Mouse (Mus musculus): ENCODE results near the gene Gucy2d. TPM values are rescaled to one million over a fixed set of nuclear protein-coding genes. Genes with fewer than 3 reads are reported as not detected.

Gucy2d gene
- polyA plus RNA-seq (2015; fragmentation: Nextera tagmentation; extraction: Ambion mirVana): not detected in 2 replicates

- ATAC-seq: no peak
Observed at GRCm38 (mm10) chr7:98439956-98440466, at the start of gene Gucy2d. Gene Gucy2d (plus strand): TSS chr7:98440416.

GRCm38 (mm10) chr7:98390486-98390885 lies 49.7 kb upstream of the Gucy2d start:
- no peak overlapping the region for H3K4me2 ChIP-seq (replicated peaks; ENCODE audit: low read depth, low read length)
- 56% methylated on average over 2 of the region's 2 CpGs for WGBS
- ATAC-seq (no peak), DNase-seq (ENCODE audit: low spot score) (peak; percentile 13)
- no peaks in the 10 kb centered on the region for H3K36me3 ChIP-seq (ENCODE audit: insufficient read depth, low read length)
- TF ChIP-seq EP300 (IDR thresholded peaks at IDR 0.05): no peak
- TF ChIP-seq CTCF (IDR thresholded peaks at IDR 0.05): no peak
- H3K27me3 ChIP-seq (replicated peaks; ENCODE audit: insufficient read depth, low read length): no peaks in the 10 kb centered on the region
- no peak overlapping the region for H3K9ac ChIP-seq (replicated peaks; ENCODE audit: low read depth)
- no peak overlapping the region for H3K27ac ChIP-seq (ENCODE audit: low read length)
- H3K4me3 ChIP-seq (ENCODE audit: low read depth, low read length): no peak overlapping the region
- no peaks in the 10 kb centered on the region for H3K4me1 ChIP-seq (ENCODE audit: insufficient read depth, low read depth, low read length)
- no peaks in the 10 kb centered on the region for H3K9me3 ChIP-seq (ENCODE audit: low read length)

More at GRCm38 (mm10) chr7:98439956-98440466, at the start of gene Gucy2d:
- WGBS: 25% methylated on average over 10 of the region's 10 CpGs
- H3K9me3 ChIP-seq (ENCODE audit: low read length): no peaks in the 10 kb centered on the region
- H3K4me2 ChIP-seq (replicated peaks; ENCODE audit: low read depth, low read length): no peak within 1 kb of the TSS
- no peaks in the 10 kb centered on the region for H3K4me1 ChIP-seq (ENCODE audit: insufficient read depth, low read depth, low read length)
- DNase-seq (ENCODE audit: low spot score): no peak
- H3K36me3 ChIP-seq (ENCODE audit: insufficient read depth, low read length): no peaks in the 10 kb centered on the region
- no peak within 1 kb of the TSS for H3K27ac ChIP-seq (ENCODE audit: low read length)
- no peak for TF ChIP-seq EP300 (IDR thresholded peaks at IDR 0.05)
- no peak for TF ChIP-seq CTCF (IDR thresholded peaks at IDR 0.05)
- no peak within 1 kb of the TSS for H3K4me3 ChIP-seq (ENCODE audit: low read depth, low read length)
- no peaks in the 10 kb centered on the region for H3K27me3 ChIP-seq (replicated peaks; ENCODE audit: insufficient read depth, low read length)
- H3K9ac ChIP-seq (replicated peaks; ENCODE audit: low read depth): no peak within 1 kb of the TSS

GRCm38 (mm10) chr7:98391351-98391936 lies 48.8 kb upstream of the Gucy2d start:
- no peaks in the 10 kb centered on the region for H3K36me3 ChIP-seq (ENCODE audit: insufficient read depth, low read length)
- H3K27ac ChIP-seq (ENCODE audit: low read length): no peak overlapping the region

GRCm38 (mm10) chr7:98392466-98393201 lies 47.6 kb upstream of the Gucy2d start:
- H3K4me1 ChIP-seq (ENCODE audit: insufficient read depth, low read depth, low read length): no peaks in the 10 kb centered on the region
- H3K9me3 ChIP-seq (ENCODE audit: low read length): no peaks in the 10 kb centered on the region
- no peak overlapping the region for H3K4me3 ChIP-seq (ENCODE audit: low read depth, low read length)
- TF ChIP-seq CTCF (IDR thresholded peaks at IDR 0.05): no peak
- peak; percentile 17; the same call in 1 of the 2 replicates for TF ChIP-seq EP300 (IDR thresholded peaks at IDR 0.05)
- no peak overlapping the region for H3K4me2 ChIP-seq (replicated peaks; ENCODE audit: low read depth, low read length)
- 85% methylated on average over 8 of the region's 8 CpGs for WGBS
- no peak for ATAC-seq
- H3K36me3 ChIP-seq (ENCODE audit: insufficient read depth, low read length): no peaks in the 10 kb centered on the region
- H3K27me3 ChIP-seq (replicated peaks; ENCODE audit: insufficient read depth, low read length): no peaks in the 10 kb centered on the region
- DNase-seq (ENCODE audit: low spot score): no peak
- H3K9ac ChIP-seq (replicated peaks; ENCODE audit: low read depth): no peak overlapping the region
- H3K27ac ChIP-seq (ENCODE audit: low read length): no peak overlapping the region

More at GRCm38 (mm10) chr7:98391351-98391936, 48.8 kb upstream of the Gucy2d start:
- 43% methylated on average over 7 of the region's 7 CpGs for WGBS
- H3K9ac ChIP-seq (replicated peaks; ENCODE audit: low read depth): no peak overlapping the region
- H3K9me3 ChIP-seq (ENCODE audit: low read length): no peaks in the 10 kb centered on the region
- no peak overlapping the region for H3K4me2 ChIP-seq (replicated peaks; ENCODE audit: low read depth, low read length)
- ATAC-seq (peak; percentile 75), DNase-seq (ENCODE audit: low spot score) (peak; percentile 82)
- TF ChIP-seq EP300 (IDR thresholded peaks at IDR 0.05) (no peak), CTCF (IDR thresholded peaks at IDR 0.05) (no peak)
- H3K27me3 ChIP-seq (replicated peaks; ENCODE audit: insufficient read depth, low read length): no peaks in the 10 kb centered on the region
- H3K4me1 ChIP-seq (ENCODE audit: insufficient read depth, low read depth, low read length): no peaks in the 10 kb centered on the region
- no peak overlapping the region for H3K4me3 ChIP-seq (ENCODE audit: low read depth, low read length)

GRCm38 (mm10) chr7:98402582-98403574 lies 37.3 kb upstream of the Gucy2d start:
- no peak for ATAC-seq
- DNase-seq (ENCODE audit: low spot score): no peak
- H3K36me3 ChIP-seq (ENCODE audit: insufficient read depth, low read length): no peaks in the 10 kb centered on the region
- H3K27me3 ChIP-seq (replicated peaks; ENCODE audit: insufficient read depth, low read length): no peaks in the 10 kb centered on the region
- H3K4me3 ChIP-seq (ENCODE audit: low read depth, low read length): no peak overlapping the region
- H3K9me3 ChIP-seq (ENCODE audit: low read length): no peaks in the 10 kb centered on the region
- TF ChIP-seq CTCF (IDR thresholded peaks at IDR 0.05) (no peak), EP300 (IDR thresholded peaks at IDR 0.05) (no peak)
- H3K27ac ChIP-seq (ENCODE audit: low read length): no peak overlapping the region
- WGBS: 80% methylated on average over 15 of the region's 15 CpGs
- no peak overlapping the region for H3K9ac ChIP-seq (replicated peaks; ENCODE audit: low read depth)
- H3K4me2 ChIP-seq (replicated peaks; ENCODE audit: low read depth, low read length): no peak overlapping the region
- no peaks in the 10 kb centered on the region for H3K4me1 ChIP-seq (ENCODE audit: insufficient read depth, low read depth, low read length)
